Mouse (Mus musculus) kidney, adult 9 months (tissue): ENCODE results near the gene Clk2.
"Not testable (repeated sequence)": the region's sequence is repeated elsewhere in the genome, so short reads cannot be mapped to it uniquely, and the experiment has no call there.

ENCODE experiments used
- DNase-seq: peaks from one replicate; pipeline ENCODE4 v3.0.0; 2022

Clk2 gene

DNA sequence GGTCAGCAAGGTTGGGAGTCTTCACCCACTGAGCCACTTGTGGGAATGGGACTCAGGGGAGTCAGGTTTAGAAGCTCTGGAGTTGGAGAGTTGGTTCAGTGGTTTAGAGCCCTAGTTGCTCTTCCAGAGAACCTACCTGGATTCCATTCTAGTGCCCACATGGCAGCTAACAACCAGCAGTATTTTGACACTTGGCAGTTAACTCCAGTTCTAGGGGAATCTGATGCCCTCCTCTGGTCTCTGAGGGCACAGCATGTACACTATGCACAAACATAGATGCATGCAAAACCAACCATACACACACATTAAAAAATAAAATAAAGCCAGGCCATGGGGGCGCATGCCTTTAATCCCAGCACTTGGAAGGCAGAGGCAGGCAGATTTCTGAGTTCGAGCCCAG is 29.3 kb downstream of the Clk2 start:
- DNase-seq = no peak

GRCm38 (mm10) chr3:89195979-89196877 is 31.6 kb downstream of the Clk2 start:
- peak; percentile 83 for DNase-seq

GRCm38 (mm10) chr3:89199839-89200238 is 35.2 kb downstream of the Clk2 start:
- DNase-seq = no peak

- peak; percentile 88 for DNase-seq
Observed at GRCm38 (mm10) chr3:89202253-89203141, 37.9 kb downstream of the Clk2 start, which contains the start of gene Gba. TSS of gene Gba (plus strand) at chr3:89202928.

DNA sequence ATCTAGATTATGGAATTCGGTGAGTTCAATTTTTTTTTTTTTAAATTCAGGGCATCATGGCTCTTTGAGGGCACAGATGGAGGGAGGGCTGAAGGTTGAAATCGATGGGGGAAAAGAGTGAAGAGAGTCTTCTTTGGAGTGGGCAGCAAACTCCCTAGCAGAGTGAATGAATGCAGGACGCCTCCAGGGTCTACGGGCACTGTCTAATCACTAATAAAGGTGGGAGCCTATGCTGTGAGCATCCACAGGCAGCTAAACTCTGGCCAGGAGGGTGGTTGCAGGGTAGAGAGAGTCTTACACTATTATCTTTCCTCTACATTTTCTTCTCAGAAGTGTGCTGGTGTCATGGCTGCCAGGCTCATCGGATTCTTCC is 38.5 kb downstream of the Clk2 start:
- no peak for DNase-seq

DNA sequence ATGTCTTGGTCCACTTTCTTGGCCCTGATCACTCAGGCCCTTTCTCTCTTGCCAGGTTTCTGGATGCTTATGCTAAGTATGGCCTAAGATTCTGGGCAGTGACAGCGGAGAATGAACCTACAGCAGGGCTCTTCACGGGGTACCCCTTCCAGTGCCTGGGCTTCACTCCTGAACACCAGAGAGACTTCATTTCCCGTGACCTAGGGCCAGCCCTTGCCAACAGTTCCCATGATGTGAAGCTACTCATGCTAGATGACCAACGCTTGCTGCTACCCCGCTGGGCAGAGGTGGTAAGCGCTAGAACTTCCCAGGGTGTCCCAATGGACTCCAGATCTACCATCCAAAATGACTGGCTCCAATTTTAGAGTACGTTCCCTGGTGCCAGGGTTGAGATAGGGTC is 41.5 kb downstream of the Clk2 start:
- DNase-seq = no peak

DNA sequence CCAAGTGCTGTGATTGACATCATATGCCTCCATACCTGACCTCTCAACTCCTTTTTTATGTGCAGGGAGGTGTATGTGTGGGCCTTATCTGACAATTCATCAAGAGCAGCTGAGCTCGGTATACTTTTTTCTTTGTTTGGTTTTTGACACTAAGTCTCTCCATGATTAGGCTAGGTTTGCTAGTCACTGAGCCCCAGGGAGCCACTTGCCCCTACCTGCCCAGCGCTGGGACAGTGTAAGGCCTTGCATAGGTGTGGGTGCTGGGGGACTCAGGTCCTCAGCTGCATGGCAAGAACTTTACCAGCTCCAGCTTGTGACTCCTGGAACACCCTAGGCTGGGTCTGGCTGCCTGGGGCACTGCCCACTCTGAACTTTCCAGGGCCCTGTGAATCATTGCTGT is 42.1 kb downstream of the Clk2 start:
- DNase-seq = no peak

- DNase-seq = no peak
Observed at GRCm38 (mm10) chr3:89208075-89208657, 43.6 kb downstream of the Clk2 start.

DNA sequence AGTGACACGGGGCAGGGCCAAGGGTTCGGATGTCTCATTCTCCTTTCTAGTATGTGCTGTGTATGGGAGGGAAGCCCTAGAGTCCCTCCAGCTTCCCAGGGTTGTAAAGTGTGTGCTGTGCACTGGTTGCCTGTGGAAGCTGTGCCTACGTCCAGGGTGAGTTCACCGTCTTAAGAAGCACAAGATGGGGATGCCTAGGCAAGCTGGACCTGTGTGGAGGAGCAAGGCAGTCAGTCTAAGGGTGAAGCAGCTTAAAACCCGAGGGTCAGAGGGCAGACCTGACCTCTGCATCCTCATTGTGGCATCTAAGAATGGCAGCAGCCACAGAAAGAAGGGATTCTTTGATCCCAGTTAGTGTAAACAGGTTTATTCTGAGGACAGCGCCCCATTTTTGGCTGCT is 44.1 kb downstream of the Clk2 start:
- DNase-seq = no peak

DNA sequence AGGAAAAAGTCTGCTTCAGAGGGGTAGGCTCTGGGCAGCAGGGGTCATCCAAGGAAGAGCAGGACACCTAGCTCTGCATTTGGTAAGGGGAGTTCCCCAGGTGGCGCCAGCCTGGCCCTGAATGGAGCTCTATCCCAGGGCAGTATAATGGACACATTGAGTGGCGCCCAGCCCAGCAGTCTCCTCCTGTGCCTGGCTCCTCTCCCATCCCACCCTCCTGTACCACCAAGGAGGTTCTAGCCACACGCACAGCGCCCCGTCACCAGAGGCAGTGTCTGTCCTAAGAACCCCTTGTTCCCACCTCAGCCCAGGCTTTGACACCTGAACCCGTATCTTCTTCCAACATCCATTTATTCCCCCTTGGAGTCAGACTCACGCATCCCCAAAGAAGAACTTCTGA is 45.1 kb downstream of the Clk2 start:
- DNase-seq = no peak

GRCm38 (mm10) chr3:89210162-89210561 is 45.6 kb downstream of the Clk2 start:
- DNase-seq = no peak

DNA sequence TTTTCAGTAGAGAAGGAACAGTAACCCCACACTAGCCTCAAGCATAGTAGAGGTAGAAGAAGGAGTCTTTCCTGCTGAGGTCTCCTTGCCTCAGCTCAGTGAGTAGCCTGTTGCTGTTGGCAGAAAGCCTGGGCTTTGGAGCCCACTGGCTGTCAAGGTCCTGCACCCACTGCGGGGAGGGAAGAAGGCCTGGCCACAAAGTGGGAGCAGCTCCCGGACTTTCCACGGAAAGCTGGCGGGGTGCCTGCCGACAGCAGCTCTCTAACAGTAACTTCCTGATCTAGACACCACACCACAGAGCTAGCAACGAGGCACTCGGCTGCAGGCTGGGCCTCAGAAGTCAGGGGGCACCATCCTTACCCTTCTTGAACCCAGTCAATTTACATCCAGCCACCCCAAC is 46.1 kb downstream of the Clk2 start:
- DNase-seq = peak; percentile 49

- peak; percentile 91 for DNase-seq
Observed at GRCm38 (mm10) chr3:89213803-89214530, 49.4 kb downstream of the Clk2 start.

DNA sequence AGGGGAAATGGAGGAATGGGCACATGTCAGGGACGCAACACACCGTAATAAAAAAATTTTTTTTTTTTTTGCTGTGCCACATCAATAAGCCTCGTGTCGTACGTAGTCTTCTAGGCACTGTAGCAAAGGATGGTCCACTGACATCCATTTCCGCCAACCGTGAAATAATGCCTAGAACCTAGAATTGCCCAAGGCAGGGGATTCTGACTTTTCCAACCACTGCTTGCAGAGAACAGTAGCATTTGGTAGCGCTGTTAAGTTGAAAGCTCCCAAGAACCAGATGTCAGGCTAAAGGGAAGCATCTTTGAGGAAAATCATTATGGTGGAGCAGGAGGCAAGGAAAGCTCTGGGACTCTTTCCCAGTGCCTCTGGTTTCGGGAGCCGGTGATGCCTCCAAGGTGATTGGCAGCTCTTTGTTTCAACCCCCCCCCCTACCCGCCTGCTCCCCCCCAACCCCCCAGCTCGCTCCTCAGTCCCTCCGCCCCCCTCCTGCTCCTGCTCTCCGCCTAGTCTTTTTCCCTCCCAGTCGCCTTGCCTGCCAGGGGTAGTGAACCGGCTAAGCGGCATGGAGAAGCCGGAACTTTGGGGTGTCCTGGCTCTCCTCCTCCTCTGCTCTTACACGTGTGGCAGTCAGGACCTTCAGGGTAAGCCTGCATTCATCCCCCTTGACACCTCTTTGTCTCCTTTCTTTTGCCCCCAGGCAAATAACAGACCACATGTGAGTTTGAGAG is 50.3 kb downstream of the Clk2 start, which contains the start of gene Thbs3:
Thbs3 (plus strand) TSS at position 500 of the 731 bp plus-strand sequence.
- no peak for DNase-seq

GRCm38 (mm10) chr3:89215853-89216252 is 51.3 kb downstream of the Clk2 start:
- DNase-seq = peak; percentile 90

DNA sequence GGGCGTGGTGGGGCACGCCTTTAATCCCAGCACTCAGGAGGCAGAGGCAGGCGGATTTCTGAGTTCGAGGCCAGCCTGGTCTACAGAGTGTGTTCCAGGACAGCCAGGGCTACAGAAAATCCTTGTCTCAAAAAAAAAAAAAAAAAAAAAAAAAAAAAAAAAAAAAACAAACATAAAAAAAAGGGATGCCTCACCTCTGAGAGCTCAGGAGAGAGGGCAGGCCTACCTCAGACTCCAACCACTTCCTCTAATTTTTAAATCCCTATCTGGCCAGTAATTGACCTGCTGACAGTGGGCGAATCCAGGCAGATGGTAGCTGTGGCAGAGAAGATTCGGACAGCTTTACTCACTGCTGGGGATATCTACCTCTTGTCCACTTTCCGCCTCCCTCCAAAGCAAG is 51.8 kb downstream of the Clk2 start:
- DNase-seq = not testable (repeated sequence)

GRCm38 (mm10) chr3:89218271-89218670 is 53.7 kb downstream of the Clk2 start:
- no peak for DNase-seq

DNA sequence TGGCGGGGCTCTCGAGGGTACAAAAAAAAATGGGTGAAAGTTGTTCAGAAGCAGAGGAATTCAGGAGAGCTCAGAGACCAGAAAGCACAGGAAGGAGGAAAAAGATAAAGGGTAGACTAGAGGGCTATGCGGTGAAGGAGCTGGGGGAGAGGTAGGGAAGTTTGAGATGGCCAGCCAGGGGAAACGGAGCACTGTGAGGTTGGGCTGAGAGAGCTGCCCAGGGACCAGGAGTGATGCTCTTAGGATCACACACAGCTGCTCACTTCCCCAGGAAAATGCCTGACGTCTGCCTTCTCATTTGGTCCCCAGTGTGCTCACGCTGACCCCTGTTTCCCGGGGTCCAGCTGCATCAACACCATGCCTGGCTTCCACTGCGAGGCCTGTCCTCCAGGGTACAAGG is 55.0 kb downstream of the Clk2 start:
- DNase-seq = no peak

- no peak for DNase-seq
Observed at GRCm38 (mm10) chr3:89221167-89221566, 56.6 kb downstream of the Clk2 start.

GRCm38 (mm10) chr3:89224796-89225195 is 60.2 kb downstream of the Clk2 start:
- no peak for DNase-seq

GRCm38 (mm10) chr3:89225321-89225815 is 60.8 kb downstream of the Clk2 start:
- DNase-seq = no peak

GRCm38 (mm10) chr3:89225918-89226317 is 61.3 kb downstream of the Clk2 start:
- DNase-seq = no peak
